Mouse (Mus musculus) heart, embryonic 11.5 days (tissue): Measurements from ENCODE around the gene Tjp1. TPM values are rescaled to one million over a fixed set of nuclear protein-coding genes. Genes with fewer than 3 reads are reported as not detected.

Experiments
- ATAC-seq: fragments of 200-750 bp; cut with Nextera tagmentation; replicated peaks from 2 replicates; pipeline ENCODE4 v1.8.0; 2017; ENCODE audit warnings: moderate library complexity; ENCODE audit not compliant: insufficient number of reproducible peaks, low FRiP score, low TSS enrichment
- H3K27ac ChIP-seq: fragments of 300-500 bp; sonication (generic); 2 replicates; pipeline ENCODE4 v1.5.1; 2014; ENCODE audit warnings: mild to moderate bottlenecking, low read depth, low read length
- H3K27me3 ChIP-seq: fragments of 300-500 bp; sonication (generic); 2 replicates; pipeline ENCODE4 v1.6.1; 2014; ENCODE audit warnings: mild to moderate bottlenecking, low read length, mixed read lengths; ENCODE audit not compliant: control insufficient read depth, insufficient read depth
- H3K36me3 ChIP-seq: fragments of 300-500 bp; sonication (generic); 2 replicates; pipeline ENCODE4 v1.6.1; 2014; ENCODE audit warnings: mild to moderate bottlenecking, low read length, moderate library complexity, mixed read lengths; ENCODE audit not compliant: control insufficient read depth, insufficient read depth
- H3K4me1 ChIP-seq: fragments of 300-500 bp; sonication (generic); 2 replicates; pipeline ENCODE4 v1.6.1; 2014; ENCODE audit warnings: low read length; ENCODE audit not compliant: control insufficient read depth, insufficient read depth
- H3K4me2 ChIP-seq: fragments of 300-500 bp; sonication (generic); 2 replicates; pipeline ENCODE4 v1.6.1; 2014; ENCODE audit warnings: mild to moderate bottlenecking, moderate library complexity
- H3K4me3 ChIP-seq: fragments of 300-500 bp; sonication (generic); 2 replicates; pipeline ENCODE4 v1.5.1; 2014; ENCODE audit warnings: low read depth, low read length
- H3K9ac ChIP-seq: fragments of 300-500 bp; sonication (generic); 2 replicates; pipeline ENCODE4 v1.6.1; 2014; ENCODE audit warnings: mild to moderate bottlenecking, low read depth, low read length, moderate library complexity
- H3K9me3 ChIP-seq: fragments of 300-500 bp; sonication (generic); replicated peaks from 2 replicates; pipeline ENCODE4 v1.6.1; 2016; ENCODE audit warnings: low read length; ENCODE audit not compliant: control insufficient read depth
- WGBS: fragments of 180-500 bp; shearing (Covaris S2); extraction: QIAGEN DNeasy Blood & Tissue Kit; methylation state at CpG from one replicate; pipeline ENCODE4 v1.1.7; 2014; ENCODE audit not compliant: insufficient replicate concordance; 5-methylcytosine and 5-hydroxymethylcytosine counted together
- polyA plus RNA-seq: library from polyadenylated mRNA; unstranded; fragments of >200 nt; fragmentation: Nextera tagmentation; extraction: Ambion mirVana; gene quantifications from 2 replicates; pipeline ENCODE4 v1.2.1, GENCODE M21; 2014

Tjp1 gene
- polyA plus RNA-seq, 1 experiment from 2014 or later, result 13.3 TPM

DNA sequence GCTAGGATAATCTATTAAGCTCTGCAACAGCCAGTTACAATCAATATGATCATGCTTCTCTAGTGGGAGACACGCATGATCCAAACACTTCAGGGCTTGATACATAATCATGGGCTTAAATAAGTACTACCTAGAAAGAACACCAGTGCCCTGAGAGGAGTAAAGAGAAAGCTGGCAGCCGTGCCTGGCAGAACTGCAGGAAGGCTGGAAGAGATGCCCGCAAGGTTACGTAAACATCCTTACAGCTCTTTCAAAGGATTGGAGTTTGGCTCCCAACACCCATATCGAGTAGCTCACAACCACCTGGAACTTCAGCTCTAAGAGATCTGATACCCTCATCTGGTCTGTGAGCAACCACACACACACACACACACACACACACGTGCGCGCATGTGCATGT lies 167.8 kb downstream of the Tjp1 start:
- Histone ChIP-seq H3K27me3 (no peaks in the 10 kb centered on the region), H3K4me1 (peaks cover 36% of the 10 kb centered on the region), H3K27ac (no peak overlapping the region), H3K4me3 (no peak overlapping the region), H3K4me2 (no peak overlapping the region), H3K36me3 (no peaks in the 10 kb centered on the region), H3K9me3 (no peaks in the 10 kb centered on the region), H3K9ac (no peak overlapping the region)
- WGBS, result 71% methylated on average over 8 of the region's 8 CpGs
- no peak for ATAC-seq

GRCm38 (mm10) chr7:65357538-65357937 lies 170.0 kb downstream of the Tjp1 start:
- WGBS, result 18% methylated on average over 1 of the region's 1 CpGs
- H3K9me3 ChIP-seq, result no peaks in the 10 kb centered on the region
- 0 out of 2 replicates have a peak overlapping the region, but pooled peaks have one; percentile 5 for H3K9ac ChIP-seq
- no peaks in the 10 kb centered on the region for H3K27me3 ChIP-seq
- H3K4me1 ChIP-seq, result peaks cover 31% of the 10 kb centered on the region
- no peak for ATAC-seq
- H3K36me3 ChIP-seq, result no peaks in the 10 kb centered on the region
- H3K4me3 ChIP-seq, result no peak overlapping the region
- H3K27ac ChIP-seq, result peak overlapping the region; percentile 41; the same call in 1 of the 2 replicates
- no peak overlapping the region for H3K4me2 ChIP-seq

- Histone ChIP-seq H3K9me3 (no peaks in the 10 kb centered on the region), H3K27me3 (no peaks in the 10 kb centered on the region), H3K36me3 (no peaks in the 10 kb centered on the region), H3K4me2 (no peak overlapping the region), H3K9ac (no peak overlapping the region), H3K27ac (peak overlapping the region; percentile 41), H3K4me1 (peaks cover 31% of the 10 kb centered on the region), H3K4me3 (no peak overlapping the region)
- no peak for ATAC-seq
- WGBS, result 65% methylated on average over 1 of the region's 1 CpGs
Measured at GRCm38 (mm10) chr7:65356204-65356603, 171.4 kb downstream of the Tjp1 start.

GRCm38 (mm10) chr7:65354908-65355307 lies 172.7 kb downstream of the Tjp1 start:
- WGBS, result 54% methylated on average over 2 of the region's 2 CpGs
- no peak overlapping the region for H3K4me2 ChIP-seq
- no peak overlapping the region for H3K9ac ChIP-seq
- H3K27me3 ChIP-seq, result no peaks in the 10 kb centered on the region
- peak overlapping the region; percentile 22; the same call in 1 of the 2 replicates for H3K27ac ChIP-seq
- H3K4me1 ChIP-seq, result peaks cover 33% of the 10 kb centered on the region
- H3K36me3 ChIP-seq, result no peaks in the 10 kb centered on the region
- H3K9me3 ChIP-seq, result no peaks in the 10 kb centered on the region
- no peak for ATAC-seq
- H3K4me3 ChIP-seq, result no peak overlapping the region

DNA sequence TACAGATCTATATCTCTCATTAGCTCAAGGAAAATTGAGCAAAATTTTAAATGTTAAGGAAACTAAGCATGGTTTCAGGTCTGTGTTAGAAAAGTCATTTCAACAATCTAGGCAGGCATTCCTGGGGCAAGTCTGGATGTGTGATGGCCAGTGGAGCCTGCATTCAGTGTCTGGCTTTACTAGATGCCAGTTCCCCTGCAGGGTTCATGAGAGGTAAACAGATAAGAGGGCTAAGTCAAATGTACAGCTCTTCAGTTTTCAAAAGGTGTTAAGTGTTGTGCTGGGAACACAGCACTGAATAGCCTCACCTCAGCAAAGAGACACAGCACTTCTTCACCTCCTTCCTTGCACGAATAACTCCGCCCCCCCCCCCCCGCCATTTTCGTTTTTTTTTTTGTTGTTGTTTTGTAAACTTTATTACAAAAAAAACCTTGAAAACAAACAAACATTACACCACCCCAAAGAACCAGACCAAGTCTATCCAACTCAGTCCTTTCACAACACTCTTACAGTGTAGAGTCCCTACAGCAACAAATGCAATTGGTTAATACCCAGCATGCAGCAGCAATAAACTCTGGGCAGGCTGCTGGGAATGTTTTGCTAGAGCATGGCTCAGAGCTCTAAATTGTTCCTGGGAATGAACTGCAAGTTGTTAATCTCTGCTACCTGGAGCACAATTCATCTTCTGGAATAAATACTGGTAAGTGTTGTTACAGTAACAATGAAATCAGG lies 177.1 kb downstream of the Tjp1 start:
- H3K4me1 ChIP-seq, result peaks cover 19% of the 10 kb centered on the region
- no peak overlapping the region for H3K27ac ChIP-seq
- H3K36me3 ChIP-seq, result no peaks in the 10 kb centered on the region
- H3K27me3 ChIP-seq, result no peaks in the 10 kb centered on the region
- no peak overlapping the region for H3K9ac ChIP-seq
- ATAC-seq, result no peak
- H3K4me3 ChIP-seq, result no peak overlapping the region
- H3K4me2 ChIP-seq, result no peak overlapping the region
- H3K9me3 ChIP-seq, result no peaks in the 10 kb centered on the region
- WGBS, result 71% methylated on average over 4 of the region's 4 CpGs

DNA sequence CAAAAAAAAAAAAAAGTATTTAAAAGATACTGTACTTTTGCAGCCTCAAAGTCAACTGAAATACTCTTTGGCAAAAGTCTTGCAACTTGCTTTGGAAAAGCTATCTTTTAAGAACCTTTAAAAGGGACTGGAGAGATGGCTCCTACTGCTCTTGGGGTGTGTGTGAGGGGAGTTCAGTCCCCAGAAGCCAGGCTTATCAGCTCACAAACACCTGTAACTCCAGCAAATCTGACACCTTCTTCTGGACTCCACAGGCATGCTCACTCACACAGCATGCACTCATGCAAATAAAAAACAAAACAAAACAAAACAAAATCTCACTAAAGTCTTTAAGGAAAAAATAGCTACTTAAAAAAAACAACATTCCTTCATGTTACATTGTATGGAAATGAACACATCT lies 179.0 kb downstream of the Tjp1 start:
- Histone ChIP-seq H3K4me3 (no peak overlapping the region), H3K4me2 (no peak overlapping the region), H3K36me3 (no peaks in the 10 kb centered on the region), H3K9me3 (no peaks in the 10 kb centered on the region), H3K9ac (no peak overlapping the region), H3K4me1 (peaks cover 15% of the 10 kb centered on the region; the same call in 1 of the 2 replicates), H3K27ac (no peak overlapping the region), H3K27me3 (no peaks in the 10 kb centered on the region)
- no peak for ATAC-seq

- no peak overlapping the region for H3K4me2 ChIP-seq
- ATAC-seq, result no peak
- H3K9ac ChIP-seq, result no peak overlapping the region
- no peak overlapping the region for H3K27ac ChIP-seq
- H3K9me3 ChIP-seq, result no peaks in the 10 kb centered on the region
- H3K36me3 ChIP-seq, result no peaks in the 10 kb centered on the region
- WGBS, result 76% methylated on average over 3 of the region's 3 CpGs
- H3K27me3 ChIP-seq, result no peaks in the 10 kb centered on the region
- H3K4me1 ChIP-seq, result peaks cover 10% of the 10 kb centered on the region; the same call in 1 of the 2 replicates
- H3K4me3 ChIP-seq, result no peak overlapping the region
Measured at GRCm38 (mm10) chr7:65345314-65345713, 182.3 kb downstream of the Tjp1 start.

GRCm38 (mm10) chr7:65337581-65338270 lies 189.9 kb downstream of the Tjp1 start:
- no peaks in the 10 kb centered on the region for H3K27me3 ChIP-seq
- no peak overlapping the region for H3K4me2 ChIP-seq
- H3K9me3 ChIP-seq, result no peaks in the 10 kb centered on the region
- H3K9ac ChIP-seq, result no peak overlapping the region
- H3K27ac ChIP-seq, result no peak overlapping the region
- no peaks in the 10 kb centered on the region for H3K4me1 ChIP-seq
- no peak overlapping the region for H3K4me3 ChIP-seq
- ATAC-seq, result no peak
- peaks cover 19% of the 10 kb centered on the region for H3K36me3 ChIP-seq
- 86% methylated on average over 7 of the region's 7 CpGs for WGBS
